Mouse (Mus musculus): Measurements from ENCODE around the gene Sorcs2.

The Sorcs2 gene

GRCm38 (mm10) chr5:36304299-36304980 lies 93.5 kb downstream of the Sorcs2 start:
- DNase-seq (ENCODE audit: low read depth, low spot score), result no peak

GRCm38 (mm10) chr5:36301166-36301565 lies 96.8 kb downstream of the Sorcs2 start:
- DNase-seq (ENCODE audit: low read depth, low spot score), result no peak

- DNase-seq (ENCODE audit: low read depth, low spot score), result no peak
Measured at GRCm38 (mm10) chr5:36298049-36298448, 99.9 kb downstream of the Sorcs2 start.

- DNase-seq (ENCODE audit: low read depth, low spot score), result no peak
Measured at GRCm38 (mm10) chr5:36297246-36297645, 100.7 kb downstream of the Sorcs2 start.

- DNase-seq (ENCODE audit: low read depth, low spot score), result no peak
Measured at GRCm38 (mm10) chr5:36293109-36293900, 104.6 kb downstream of the Sorcs2 start.

GRCm38 (mm10) chr5:36292321-36292720 lies 105.6 kb downstream of the Sorcs2 start:
- no peak for DNase-seq (ENCODE audit: low read depth, low spot score)

GRCm38 (mm10) chr5:36291191-36291590 lies 106.7 kb downstream of the Sorcs2 start:
- peak; percentile 63 for DNase-seq (ENCODE audit: low read depth, low spot score)

GRCm38 (mm10) chr5:36285405-36285804 lies 112.5 kb downstream of the Sorcs2 start:
- peak; percentile 15 for DNase-seq (ENCODE audit: low read depth, low spot score)

GRCm38 (mm10) chr5:36279896-36280295 lies 118.0 kb downstream of the Sorcs2 start:
- no peak for DNase-seq (ENCODE audit: low read depth, low spot score)

- no peak for DNase-seq (ENCODE audit: low read depth, low spot score)
Measured at GRCm38 (mm10) chr5:36274684-36275394, 123.1 kb downstream of the Sorcs2 start.

- DNase-seq (ENCODE audit: low read depth, low spot score), result no peak
Measured at GRCm38 (mm10) chr5:36267194-36267769, 130.7 kb downstream of the Sorcs2 start.

GRCm38 (mm10) chr5:36260862-36261261 lies 137.1 kb downstream of the Sorcs2 start:
- no peak for DNase-seq (ENCODE audit: low read depth, low spot score)

GRCm38 (mm10) chr5:36259691-36260124 lies 138.2 kb downstream of the Sorcs2 start:
- DNase-seq (ENCODE audit: low read depth, low spot score), result no peak

GRCm38 (mm10) chr5:36258387-36259181 lies 139.4 kb downstream of the Sorcs2 start:
- no peak for DNase-seq (ENCODE audit: low read depth, low spot score)

GRCm38 (mm10) chr5:36257008-36257407 lies 140.9 kb downstream of the Sorcs2 start:
- no peak for DNase-seq (ENCODE audit: low read depth, low spot score)

GRCm38 (mm10) chr5:36254642-36255516 lies 143.1 kb downstream of the Sorcs2 start:
- no peak for DNase-seq (ENCODE audit: low read depth, low spot score)

- no peak for DNase-seq (ENCODE audit: low read depth, low spot score)
Measured at GRCm38 (mm10) chr5:36252746-36253504, 145.0 kb downstream of the Sorcs2 start.

GRCm38 (mm10) chr5:36248022-36248421 lies 149.9 kb downstream of the Sorcs2 start:
- no peak for DNase-seq (ENCODE audit: low read depth, low spot score)

GRCm38 (mm10) chr5:36237526-36237925 lies 160.4 kb downstream of the Sorcs2 start:
- peak; percentile 85 for DNase-seq (ENCODE audit: low read depth, low spot score)
